Mouse (Mus musculus): ENCODE data around the gene Spint4. TPM values are rescaled to one million over a fixed set of nuclear protein-coding genes. Genes with fewer than 3 reads are reported as not detected.

Gene Spint4
- polyA plus RNA-seq, 1 experiment = not detected

GRCm38 (mm10) chr2:164684807-164685206 lies 13.5 kb upstream of the Spint4 start, which contains the start of gene Wfdc13:
Gene Wfdc13, plus strand, starts transcription at chr2:164685107.
- TF ChIP-seq EP300 (IDR thresholded peaks at IDR 0.05; ENCODE audit: insufficient read depth, low read depth, low read length) = no peak
- no peak for TF ChIP-seq POLR2A (IDR thresholded peaks at IDR 0.05; ENCODE audit: insufficient read depth, low read length)
- TF ChIP-seq CTCF (IDR thresholded peaks at IDR 0.05; ENCODE audit: low read depth, low read length) = no peak
- H3K36me3 ChIP-seq (ENCODE audit: control insufficient read depth, insufficient read depth, low read length, poor library complexity, severe bottlenecking) = no peaks in the 10 kb centered on the region
- H3K27ac ChIP-seq (ENCODE audit: insufficient read depth, low read length) = no peak within 1 kb of the TSS
- H3K27me3 ChIP-seq (ENCODE audit: control insufficient read depth, insufficient read depth, low read length, poor library complexity, severe bottlenecking) = no peaks in the 10 kb centered on the region
- H3K4me1 ChIP-seq (ENCODE audit: control insufficient read depth, insufficient read depth, low read length) = no peaks in the 10 kb centered on the region
- no peaks in the 10 kb centered on the region for H3K9me3 ChIP-seq (replicated peaks; ENCODE audit: control insufficient read depth, insufficient read depth, low read length, poor library complexity, severe bottlenecking)
- H3K9ac ChIP-seq (ENCODE audit: low read depth, poor library complexity, severe bottlenecking) = no peak within 1 kb of the TSS
- H3K4me3 ChIP-seq (ENCODE audit: low read depth, low read length) = no peak within 1 kb of the TSS

DNA sequence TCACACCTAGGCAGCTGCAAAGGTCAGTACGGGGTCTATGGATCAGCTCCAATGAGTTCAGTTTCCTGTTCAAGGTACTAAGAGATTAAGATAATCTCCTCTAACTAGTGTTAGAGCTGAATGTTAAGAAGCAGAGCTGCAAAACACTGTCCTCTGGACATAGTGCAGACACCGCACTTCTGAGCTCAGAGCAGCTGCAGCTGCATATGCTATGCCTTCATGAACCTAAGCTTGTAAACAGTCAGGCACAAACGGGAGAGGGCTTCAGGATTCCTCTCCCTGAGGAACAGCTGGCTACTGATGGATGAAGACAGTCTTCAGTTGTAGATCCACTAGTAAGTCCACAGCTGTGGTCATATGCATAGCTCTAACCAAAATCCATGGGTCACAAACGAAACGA lies 2.7 kb downstream of the Spint4 start:
- Histone ChIP-seq H3K36me3 (ENCODE audit: control insufficient read depth, insufficient read depth, low read length, poor library complexity, severe bottlenecking) (no peaks in the 10 kb centered on the region), H3K4me3 (ENCODE audit: low read depth, low read length) (no peak overlapping the region), H3K27me3 (ENCODE audit: control insufficient read depth, insufficient read depth, low read length, poor library complexity, severe bottlenecking) (no peaks in the 10 kb centered on the region; the same call in 1 of the 2 replicates), H3K9ac (ENCODE audit: low read depth, poor library complexity, severe bottlenecking) (no peak overlapping the region), H3K27ac (ENCODE audit: insufficient read depth, low read length) (no peak overlapping the region), H3K9me3 (replicated peaks; ENCODE audit: control insufficient read depth, insufficient read depth, low read length, poor library complexity, severe bottlenecking) (peaks cover 4% of the 10 kb centered on the region), H3K4me1 (ENCODE audit: control insufficient read depth, insufficient read depth, low read length) (no peaks in the 10 kb centered on the region)
- TF ChIP-seq EP300 (IDR thresholded peaks at IDR 0.05; ENCODE audit: insufficient read depth, low read depth, low read length) (no peak), CTCF (IDR thresholded peaks at IDR 0.05; ENCODE audit: low read depth, low read length) (no peak), POLR2A (IDR thresholded peaks at IDR 0.05; ENCODE audit: insufficient read depth, low read length) (no peak)

- Histone ChIP-seq H3K27me3 (ENCODE audit: control insufficient read depth, insufficient read depth, low read length, poor library complexity, severe bottlenecking) (no peaks in the 10 kb centered on the region), H3K4me3 (ENCODE audit: low read depth, low read length) (no peak overlapping the region), H3K27ac (ENCODE audit: insufficient read depth, low read length) (no peak overlapping the region), H3K9ac (ENCODE audit: low read depth, poor library complexity, severe bottlenecking) (no peak overlapping the region), H3K36me3 (ENCODE audit: control insufficient read depth, insufficient read depth, low read length, poor library complexity, severe bottlenecking) (no peaks in the 10 kb centered on the region), H3K4me1 (ENCODE audit: control insufficient read depth, insufficient read depth, low read length) (no peaks in the 10 kb centered on the region), H3K9me3 (replicated peaks; ENCODE audit: control insufficient read depth, insufficient read depth, low read length, poor library complexity, severe bottlenecking) (peaks cover 4% of the 10 kb centered on the region)
- TF ChIP-seq CTCF (IDR thresholded peaks at IDR 0.05; ENCODE audit: low read depth, low read length) = no peak
- no peak for TF ChIP-seq POLR2A (IDR thresholded peaks at IDR 0.05; ENCODE audit: insufficient read depth, low read length)
- no peak for TF ChIP-seq EP300 (IDR thresholded peaks at IDR 0.05; ENCODE audit: insufficient read depth, low read depth, low read length)
Observed at GRCm38 (mm10) chr2:164701761-164702160, 3.5 kb downstream of the Spint4 start.

GRCm38 (mm10) chr2:164704235-164704634 lies 5.9 kb downstream of the Spint4 start:
- Histone ChIP-seq H3K4me1 (ENCODE audit: control insufficient read depth, insufficient read depth, low read length) (no peaks in the 10 kb centered on the region), H3K4me3 (ENCODE audit: low read depth, low read length) (no peak overlapping the region), H3K9me3 (replicated peaks; ENCODE audit: control insufficient read depth, insufficient read depth, low read length, poor library complexity, severe bottlenecking) (peaks cover 4% of the 10 kb centered on the region), H3K27me3 (ENCODE audit: control insufficient read depth, insufficient read depth, low read length, poor library complexity, severe bottlenecking) (no peaks in the 10 kb centered on the region), H3K27ac (ENCODE audit: insufficient read depth, low read length) (no peak overlapping the region), H3K9ac (ENCODE audit: low read depth, poor library complexity, severe bottlenecking) (no peak overlapping the region), H3K36me3 (ENCODE audit: control insufficient read depth, insufficient read depth, low read length, poor library complexity, severe bottlenecking) (no peaks in the 10 kb centered on the region)
- TF ChIP-seq EP300 (IDR thresholded peaks at IDR 0.05; ENCODE audit: insufficient read depth, low read depth, low read length) (no peak), CTCF (IDR thresholded peaks at IDR 0.05; ENCODE audit: low read depth, low read length) (no peak), POLR2A (IDR thresholded peaks at IDR 0.05; ENCODE audit: insufficient read depth, low read length) (no peak)

- H3K4me3 ChIP-seq (ENCODE audit: low read depth, low read length) = no peak overlapping the region
Observed at GRCm38 (mm10) chr2:164705328-164705727, 7.0 kb downstream of the Spint4 start.

GRCm38 (mm10) chr2:164705991-164706390 lies 7.7 kb downstream of the Spint4 start:
- Histone ChIP-seq H3K4me3 (ENCODE audit: low read depth, low read length) (no peak overlapping the region), H3K4me1 (ENCODE audit: control insufficient read depth, insufficient read depth, low read length) (no peaks in the 10 kb centered on the region), H3K36me3 (ENCODE audit: control insufficient read depth, insufficient read depth, low read length, poor library complexity, severe bottlenecking) (no peaks in the 10 kb centered on the region), H3K9me3 (replicated peaks; ENCODE audit: control insufficient read depth, insufficient read depth, low read length, poor library complexity, severe bottlenecking) (peaks cover 4% of the 10 kb centered on the region), H3K27me3 (ENCODE audit: control insufficient read depth, insufficient read depth, low read length, poor library complexity, severe bottlenecking) (no peaks in the 10 kb centered on the region), H3K9ac (ENCODE audit: low read depth, poor library complexity, severe bottlenecking) (no peak overlapping the region), H3K27ac (ENCODE audit: insufficient read depth, low read length) (no peak overlapping the region)
- TF ChIP-seq CTCF (IDR thresholded peaks at IDR 0.05; ENCODE audit: low read depth, low read length) = no peak
- no peak for TF ChIP-seq EP300 (IDR thresholded peaks at IDR 0.05; ENCODE audit: insufficient read depth, low read depth, low read length)
- TF ChIP-seq POLR2A (IDR thresholded peaks at IDR 0.05; ENCODE audit: insufficient read depth, low read length) = no peak

More at GRCm38 (mm10) chr2:164705328-164705727, 7.0 kb downstream of the Spint4 start:
- H3K9ac ChIP-seq (ENCODE audit: low read depth, poor library complexity, severe bottlenecking) = no peak overlapping the region
- peaks cover 4% of the 10 kb centered on the region for H3K9me3 ChIP-seq (replicated peaks; ENCODE audit: control insufficient read depth, insufficient read depth, low read length, poor library complexity, severe bottlenecking)
- H3K4me1 ChIP-seq (ENCODE audit: control insufficient read depth, insufficient read depth, low read length) = no peaks in the 10 kb centered on the region
- peak overlapping the region; percentile 70; the same call in 1 of the 2 replicates for H3K27ac ChIP-seq (ENCODE audit: insufficient read depth, low read length)
- TF ChIP-seq POLR2A (IDR thresholded peaks at IDR 0.05; ENCODE audit: insufficient read depth, low read length) = no peak
- no peak for TF ChIP-seq EP300 (IDR thresholded peaks at IDR 0.05; ENCODE audit: insufficient read depth, low read depth, low read length)
- TF ChIP-seq CTCF (IDR thresholded peaks at IDR 0.05; ENCODE audit: low read depth, low read length) = no peak
- H3K27me3 ChIP-seq (ENCODE audit: control insufficient read depth, insufficient read depth, low read length, poor library complexity, severe bottlenecking) = no peaks in the 10 kb centered on the region
- H3K36me3 ChIP-seq (ENCODE audit: control insufficient read depth, insufficient read depth, low read length, poor library complexity, severe bottlenecking) = no peaks in the 10 kb centered on the region
